Mouse (Mus musculus) frontal cortex, postnatal 10 days (tissue): ENCODE measurements around the gene Pigc.

ENCODE experiments used
- DNase-seq, 2 experiments: peaks; one replicate each; pipeline ENCODE4 v3.0.0; 2022; ENCODE audit warnings: low spot score in 2 of 2, mixed read lengths in 1 of 2

The Pigc gene

DNA sequence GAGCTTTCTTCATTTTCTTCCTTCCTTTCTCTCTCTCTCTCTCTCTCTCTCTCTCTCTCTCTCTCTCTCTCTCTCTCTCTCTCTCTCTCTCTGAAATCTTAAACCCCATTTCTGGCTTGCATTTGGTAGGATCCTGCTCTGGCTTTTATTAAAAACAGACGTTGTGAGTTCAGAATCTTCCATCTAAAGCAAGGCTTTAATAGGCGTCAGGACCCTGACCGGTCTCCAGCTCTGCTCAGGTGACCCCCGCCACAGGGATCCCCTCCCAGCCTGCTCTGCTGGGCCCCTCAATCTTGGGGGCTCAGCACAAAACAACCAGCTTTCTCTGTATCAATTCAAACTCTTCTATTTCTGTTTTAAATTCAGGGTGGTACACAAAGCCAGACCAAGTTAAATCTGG lies 39.2 kb downstream of the Pigc start:
- DNase-seq, result no peak

DNA sequence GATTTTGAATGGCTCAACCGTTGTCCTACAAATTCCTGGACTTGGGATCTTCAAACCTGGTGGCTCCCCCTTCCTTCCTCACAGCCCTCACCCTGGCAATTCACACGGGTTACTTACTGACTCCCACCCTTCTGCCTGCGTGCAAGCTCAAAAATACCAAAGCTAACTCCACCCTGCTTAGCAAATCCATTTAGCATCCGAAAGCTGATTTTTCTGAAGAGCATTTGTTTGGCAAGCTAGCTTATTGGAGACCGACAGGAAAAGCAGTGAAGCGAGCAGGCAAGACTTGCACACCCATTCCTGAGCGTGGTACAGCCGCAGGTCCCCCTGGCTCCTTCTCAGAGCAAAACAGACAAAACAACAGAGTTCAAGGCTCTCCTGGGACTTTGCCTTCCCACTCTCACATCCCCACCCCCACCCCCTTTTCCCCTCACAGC lies 39.7 kb downstream of the Pigc start:
- DNase-seq, result no peak

DNA sequence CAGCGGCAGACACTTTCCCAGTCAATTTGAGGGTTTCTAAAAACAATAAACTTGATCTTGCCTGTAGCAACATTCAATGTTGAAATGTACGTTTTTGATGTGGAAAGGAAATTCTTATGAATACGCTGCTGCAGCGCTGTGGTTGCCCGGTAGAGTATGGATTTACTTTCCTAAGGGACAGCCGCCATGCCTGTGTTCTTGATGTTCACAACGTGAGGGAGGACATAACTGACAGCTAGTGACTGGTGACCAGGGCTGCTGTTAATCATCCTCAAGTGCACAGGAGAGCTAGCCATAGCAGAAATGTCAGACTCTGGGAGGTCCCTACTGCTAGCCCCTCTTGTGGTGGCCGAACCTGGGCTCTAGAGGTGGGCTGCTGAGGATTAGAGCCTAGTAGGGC lies 40.1 kb downstream of the Pigc start:
- no peak for DNase-seq

DNA sequence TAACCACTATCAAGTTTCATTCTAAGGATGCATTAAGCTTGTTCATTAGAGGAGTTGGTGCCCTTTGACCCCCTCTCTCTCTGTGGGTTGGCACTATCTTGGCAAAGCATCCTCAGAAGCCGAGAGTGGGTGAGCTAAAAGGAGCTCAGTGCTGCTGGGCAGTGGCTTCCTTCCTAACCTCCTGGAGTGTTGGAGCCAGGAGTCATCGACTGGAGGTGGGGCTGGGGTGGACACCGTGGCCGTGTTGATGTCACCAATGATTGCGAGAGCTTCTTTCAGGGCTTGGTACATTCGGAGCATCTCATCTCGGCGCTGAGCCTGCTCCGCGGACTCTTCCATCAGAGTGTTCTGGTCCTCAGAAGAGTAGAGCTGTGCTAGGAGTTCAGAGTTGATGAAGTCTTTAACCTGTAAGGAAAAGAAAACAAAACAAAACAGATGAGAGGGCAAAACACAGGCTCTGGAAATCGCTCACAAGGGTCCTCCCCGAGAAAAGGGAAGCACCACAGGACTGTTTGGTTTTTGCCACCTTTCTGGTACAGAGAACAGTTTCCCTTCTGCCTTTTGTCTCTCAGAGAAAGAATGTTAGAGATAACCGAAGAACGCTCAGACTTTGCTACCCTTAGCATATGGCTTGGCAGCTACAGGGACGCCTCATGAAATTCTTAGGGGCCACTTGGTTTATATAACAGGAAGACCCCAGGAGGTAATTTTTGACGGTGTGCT lies 42.7 kb downstream of the Pigc start:
- DNase-seq, result no peak

DNA sequence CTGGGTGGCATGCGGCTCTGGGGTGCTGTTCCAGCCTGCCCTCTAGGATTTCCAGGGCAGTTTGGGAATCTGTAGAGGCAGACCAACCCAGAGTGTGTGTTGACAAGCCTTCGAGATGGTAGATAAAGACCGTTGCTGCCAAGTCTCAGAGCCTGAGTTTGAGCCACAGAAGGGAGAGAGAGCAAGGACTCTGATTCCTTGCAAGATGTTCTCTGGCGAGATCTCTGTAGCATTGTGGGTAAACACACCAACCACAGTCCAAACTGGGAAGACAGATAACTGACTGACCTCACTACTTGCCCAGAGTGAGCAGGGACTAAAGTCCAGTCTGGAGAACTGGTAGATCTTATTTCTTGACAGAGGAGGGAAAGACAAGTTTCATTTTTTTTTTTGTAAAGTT lies 44.6 kb downstream of the Pigc start:
- no peak for DNase-seq

DNA sequence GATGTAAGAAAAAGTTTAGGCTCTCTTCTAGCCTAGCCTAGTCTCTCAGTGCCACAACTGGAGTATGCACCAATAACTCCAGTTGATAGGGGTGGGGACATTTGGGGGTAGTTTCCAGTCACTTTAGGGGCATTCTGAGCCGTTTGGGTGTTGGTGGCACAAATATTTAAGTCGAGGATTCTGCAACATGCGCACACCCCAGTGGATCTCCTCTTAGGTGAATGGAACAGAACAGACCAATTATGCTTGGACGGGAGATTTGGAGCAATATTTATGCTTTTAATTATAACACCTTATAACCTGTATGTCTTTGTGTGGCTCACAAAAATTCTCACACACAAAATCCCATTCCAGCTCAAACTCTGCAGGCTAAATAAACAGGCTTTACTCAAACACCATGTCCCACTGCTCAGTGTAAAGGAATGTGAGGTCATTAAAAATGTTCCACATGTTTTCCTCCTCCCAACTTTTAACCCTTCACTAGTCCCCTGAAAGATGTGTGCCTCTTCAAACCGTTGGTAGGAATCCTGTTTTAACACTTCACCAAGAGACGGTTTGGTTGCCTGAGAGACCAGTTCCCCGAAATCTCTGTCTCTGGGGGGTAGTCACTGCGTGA lies 46.4 kb downstream of the Pigc start:
- no peak for DNase-seq

DNA sequence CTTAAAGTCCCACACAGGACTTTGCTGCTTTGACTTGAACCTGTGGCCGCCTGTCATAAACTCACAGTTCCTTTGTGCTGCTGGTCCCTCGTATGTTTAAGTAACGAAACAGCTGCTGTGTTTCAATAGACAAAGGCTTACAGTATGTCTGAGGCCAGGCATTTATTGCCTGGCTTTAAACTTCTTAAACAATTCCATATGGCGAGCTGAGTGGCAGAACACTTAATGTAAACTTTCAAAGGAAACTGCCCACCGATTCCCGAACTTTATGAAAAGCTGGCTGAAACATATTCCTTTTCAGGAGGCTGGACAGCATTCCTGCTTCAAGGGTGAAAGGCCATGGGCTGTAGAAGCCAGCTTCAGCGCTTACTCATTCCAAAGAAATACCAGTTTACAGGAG lies 48.0 kb downstream of the Pigc start:
- DNase-seq, result no peak

DNA sequence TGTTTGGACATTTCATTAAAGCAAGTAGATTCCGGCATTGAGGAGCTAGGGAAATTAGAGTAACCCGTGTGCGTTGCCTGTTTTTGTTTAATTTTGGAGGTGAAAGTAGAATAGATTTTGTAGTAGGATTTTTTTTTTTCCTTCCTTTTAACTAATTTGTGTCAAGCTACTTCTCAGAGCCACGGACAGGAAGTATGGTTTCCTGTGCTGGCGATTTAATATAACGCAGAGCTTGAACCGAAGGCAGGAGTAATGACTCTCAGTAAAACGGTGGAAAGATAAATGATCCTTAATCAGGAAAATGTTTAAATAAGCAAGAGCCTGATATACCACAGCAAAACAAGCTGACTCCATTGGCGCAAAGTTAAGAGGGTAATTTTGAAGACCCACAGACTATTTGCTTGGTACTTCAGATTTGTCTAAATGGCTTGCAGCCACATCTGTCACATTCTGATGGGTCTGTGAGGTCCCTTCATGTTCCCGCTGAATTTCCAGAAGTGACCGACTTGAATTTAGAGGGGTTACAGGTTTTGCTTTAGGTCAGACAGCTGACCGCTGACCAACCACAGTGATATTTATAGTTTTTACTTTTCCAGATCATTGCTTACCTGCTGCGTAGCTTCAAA lies 49.1 kb downstream of the Pigc start:
- DNase-seq, result no peak

DNA sequence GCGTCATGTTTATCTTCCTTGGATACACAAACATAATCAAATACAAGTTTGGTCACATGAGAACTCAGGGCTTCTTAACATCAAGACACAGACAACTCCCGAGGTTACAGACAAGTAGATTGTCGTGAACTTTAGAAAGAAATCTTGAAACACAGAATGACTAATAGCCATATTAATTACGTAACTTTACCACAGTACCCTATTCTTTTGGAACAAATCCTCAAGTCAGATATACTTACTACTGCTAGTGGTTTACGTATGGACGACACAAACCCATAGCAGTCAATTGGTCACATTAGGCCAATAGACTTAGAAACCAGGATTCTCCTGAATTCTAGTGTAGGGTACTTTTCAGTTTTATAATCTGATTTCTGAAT lies 49.6 kb downstream of the Pigc start:
- no peak for DNase-seq

DNA sequence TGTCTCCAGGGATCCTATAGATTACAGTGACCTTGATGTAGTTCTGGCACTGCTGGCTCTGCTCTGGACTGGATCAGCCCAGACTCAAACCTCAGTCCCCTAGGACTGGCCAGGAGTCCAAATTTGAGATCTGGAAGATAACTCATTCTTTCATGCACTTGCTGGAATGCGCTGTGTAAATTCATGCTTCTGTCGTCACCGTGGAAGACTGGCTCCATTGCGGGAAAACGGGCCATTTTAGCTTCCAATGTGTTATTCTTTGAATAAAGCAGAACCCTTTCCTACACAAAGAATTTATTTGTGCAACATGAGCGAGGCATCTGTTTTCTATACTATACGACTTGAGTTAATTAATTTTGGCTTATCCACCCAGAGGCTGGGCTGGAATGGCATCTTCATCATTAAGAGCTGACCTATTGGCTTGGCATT lies 51.3 kb downstream of the Pigc start:
- DNase-seq, result no peak

DNA sequence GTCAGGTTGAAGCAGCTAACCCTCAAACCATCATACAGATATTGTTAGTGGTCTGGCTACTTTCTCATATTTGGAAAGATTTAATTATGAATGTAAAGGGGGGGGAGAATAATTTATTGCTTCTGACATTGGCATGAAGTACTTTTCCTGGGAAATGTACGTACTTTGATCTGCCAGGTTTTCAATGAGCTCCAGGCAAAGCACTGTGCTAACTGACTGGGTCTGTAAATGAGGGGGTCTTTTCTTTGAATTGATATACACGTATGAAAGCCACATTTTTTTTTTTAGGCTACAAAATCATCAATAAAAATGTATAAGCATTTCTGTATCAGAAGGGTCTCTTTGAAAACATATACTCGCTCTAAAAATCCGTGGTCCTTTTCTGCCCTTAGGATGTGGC lies 51.8 kb downstream of the Pigc start:
- DNase-seq, result no peak
